Mouse (Mus musculus) stomach, embryonic 15.5 days (tissue): Measurements from ENCODE around the gene Syt7. TPM values are rescaled to one million over a fixed set of nuclear protein-coding genes. Genes with fewer than 3 reads are reported as not detected.

Source experiments
- ATAC-seq: fragments of 200-750 bp; cut with Nextera tagmentation; 2 replicates; pipeline ENCODE4 v1.8.0; 2017; ENCODE audit warnings: low read depth, moderate number of reproducible peaks, moderate TSS enrichment; ENCODE audit not compliant: insufficient read depth, low FRiP score
- H3K27ac ChIP-seq: fragments of 300-500 bp; sonication (generic); 2 replicates; pipeline ENCODE4 v1.5.1; 2015; ENCODE audit warnings: mild to moderate bottlenecking, inconsistent platforms
- H3K27me3 ChIP-seq: fragments of 300-500 bp; sonication (generic); replicated peaks from 2 replicates; pipeline ENCODE4 v1.6.1; 2015; ENCODE audit warnings: inconsistent platforms
- H3K36me3 ChIP-seq: fragments of 300-500 bp; sonication (generic); 2 replicates; pipeline ENCODE4 v1.6.1; 2015; ENCODE audit warnings: inconsistent platforms
- H3K4me1 ChIP-seq: fragments of 300-500 bp; sonication (generic); 2 replicates; pipeline ENCODE4 v1.6.1; 2015; ENCODE audit warnings: inconsistent platforms
- H3K4me2 ChIP-seq: fragments of 300-500 bp; sonication (generic); 2 replicates; pipeline ENCODE4 v1.6.1; 2015; ENCODE audit warnings: mild to moderate bottlenecking, inconsistent platforms
- H3K4me3 ChIP-seq: fragments of 300-500 bp; sonication (generic); replicated peaks from 2 replicates; pipeline ENCODE4 v1.5.1; 2015; ENCODE audit warnings: inconsistent platforms
- H3K9ac ChIP-seq: fragments of 300-500 bp; sonication (generic); 2 replicates; pipeline ENCODE4 v1.6.1; 2015; ENCODE audit warnings: inconsistent platforms
- H3K9me3 ChIP-seq: fragments of 300-500 bp; sonication (generic); 2 replicates; pipeline ENCODE4 v1.6.1; 2016; ENCODE audit warnings: inconsistent platforms
- WGBS: fragments of 180-500 bp; shearing (Covaris S2); methylation state at CpG from one replicate; pipeline ENCODE4 v1.1.7; 2015; 5-methylcytosine and 5-hydroxymethylcytosine counted together
- polyA plus RNA-seq: library from polyadenylated mRNA; unstranded; fragments of >200 nt; fragmentation: Nextera tagmentation; extraction: Ambion mirVana; gene quantifications from 2 replicates; pipeline ENCODE4 v1.2.1, GENCODE M21; 2015

The Syt7 gene
- polyA plus RNA-seq, 1 experiment from 2014 or later, result 2.6 TPM

DNA sequence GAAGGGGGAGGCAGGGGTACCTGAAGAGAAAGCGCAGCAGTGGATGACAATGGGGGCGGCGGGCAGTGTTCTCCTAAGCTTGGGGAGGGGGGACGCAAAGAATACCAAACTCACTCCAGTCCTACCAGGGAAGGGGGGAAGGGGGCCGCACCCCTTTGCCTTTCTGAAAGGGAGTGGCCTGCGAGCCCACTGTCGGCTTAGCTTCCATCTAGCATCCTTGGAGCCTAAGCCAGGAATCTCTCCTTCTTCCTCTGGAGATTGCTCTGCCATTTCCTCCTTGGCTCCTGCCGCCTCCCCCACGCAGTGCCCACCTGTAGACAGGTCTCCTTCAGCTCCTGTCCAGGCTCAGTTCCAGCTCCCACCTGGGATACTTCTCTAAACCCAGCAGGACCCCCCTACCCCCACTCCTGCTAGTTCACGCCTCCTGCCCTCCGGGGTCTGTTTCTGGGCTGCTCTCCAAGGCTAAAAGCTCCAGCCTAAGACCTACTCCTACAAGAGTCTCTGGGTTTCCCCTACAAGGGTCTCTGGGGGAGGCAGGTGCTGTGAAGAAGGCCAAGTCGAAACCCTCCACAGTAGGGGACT, 1.3 kb downstream of the Syt7 start:
- H3K4me1 ChIP-seq, result peaks cover 12% of the 10 kb centered on the region
- ATAC-seq, result no peak
- H3K27me3 ChIP-seq, result peaks cover 27% of the 10 kb centered on the region
- H3K27ac ChIP-seq, result no peak overlapping the region
- no peak overlapping the region for H3K9ac ChIP-seq
- peak overlapping the region; percentile 94 for H3K4me2 ChIP-seq
- 19% methylated on average over 12 of the region's 12 CpGs for WGBS
- no peaks in the 10 kb centered on the region for H3K36me3 ChIP-seq
- H3K4me3 ChIP-seq, result peak overlapping the region; percentile 58
- H3K9me3 ChIP-seq, result no peaks in the 10 kb centered on the region

DNA sequence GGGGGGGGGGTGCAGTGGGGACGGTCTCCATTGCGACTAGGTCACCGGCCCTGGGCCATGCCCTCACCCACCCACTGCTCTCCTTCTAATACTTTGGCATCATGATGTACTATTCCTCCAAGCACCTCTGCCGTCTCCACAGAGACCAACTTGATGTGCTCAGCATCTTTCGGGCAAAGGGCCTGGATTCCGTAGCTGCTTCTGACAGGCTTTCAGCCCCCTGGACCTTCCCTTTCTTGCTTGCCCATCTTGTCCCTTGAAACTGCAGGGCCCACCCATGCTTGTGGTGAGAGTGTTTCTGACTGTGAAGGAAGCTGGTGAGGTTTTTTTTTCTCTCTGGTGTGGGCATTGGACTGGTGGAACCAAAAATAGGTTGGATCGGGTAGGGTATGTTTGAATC, 2.1 kb downstream of the Syt7 start:
- WGBS, result 84% methylated on average over 7 of the region's 7 CpGs
- H3K9ac ChIP-seq, result no peak overlapping the region
- ATAC-seq, result no peak
- H3K4me2 ChIP-seq, result no peak overlapping the region
- H3K4me3 ChIP-seq, result no peak overlapping the region
- peaks cover 27% of the 10 kb centered on the region for H3K27me3 ChIP-seq
- H3K27ac ChIP-seq, result no peak overlapping the region
- H3K36me3 ChIP-seq, result no peaks in the 10 kb centered on the region
- H3K4me1 ChIP-seq, result peaks cover 12% of the 10 kb centered on the region
- H3K9me3 ChIP-seq, result no peaks in the 10 kb centered on the region

DNA sequence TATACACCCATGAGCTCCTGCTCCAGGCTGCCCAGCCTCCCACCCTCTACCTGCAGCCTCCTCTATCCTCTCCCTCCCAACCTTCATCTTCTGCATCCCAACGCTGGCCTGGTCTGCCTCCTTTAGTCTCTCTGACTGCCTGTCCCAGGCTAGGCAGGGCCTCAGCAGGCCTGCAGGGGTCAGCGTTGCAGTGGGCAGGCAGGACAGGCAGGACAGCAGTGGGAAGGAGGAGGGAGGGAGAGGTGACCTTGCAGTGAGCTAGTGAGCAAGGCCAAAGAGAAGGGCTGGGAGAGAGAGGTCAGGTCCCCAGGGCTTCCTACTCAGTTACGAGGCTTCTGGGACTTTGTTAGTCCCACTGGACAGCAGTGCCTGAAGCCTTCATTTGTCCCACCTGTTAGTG, 3.1 kb downstream of the Syt7 start:
- H3K4me2 ChIP-seq, result no peak overlapping the region

GRCm38 (mm10) chr19:10393471-10393870, 4.6 kb downstream of the Syt7 start:
- H3K4me3 ChIP-seq, result no peak overlapping the region
- no peak overlapping the region for H3K27ac ChIP-seq
- ATAC-seq, result no peak
- 95% methylated on average over 6 of the region's 6 CpGs for WGBS
- H3K4me2 ChIP-seq, result no peak overlapping the region
- H3K27me3 ChIP-seq, result peaks cover 22% of the 10 kb centered on the region
- no peak overlapping the region for H3K9ac ChIP-seq
- no peaks in the 10 kb centered on the region for H3K36me3 ChIP-seq
- no peaks in the 10 kb centered on the region for H3K9me3 ChIP-seq
- H3K4me1 ChIP-seq, result peaks cover 12% of the 10 kb centered on the region

More for the DNA sequence above, 3.1 kb downstream of the Syt7 start:
- H3K9me3 ChIP-seq, result no peaks in the 10 kb centered on the region
- WGBS, result 28% methylated on average over 3 of the region's 3 CpGs
- H3K27ac ChIP-seq, result no peak overlapping the region
- peaks cover 12% of the 10 kb centered on the region for H3K4me1 ChIP-seq
- H3K4me3 ChIP-seq, result no peak overlapping the region
- no peak overlapping the region for H3K9ac ChIP-seq
- H3K27me3 ChIP-seq, result peaks cover 27% of the 10 kb centered on the region
- no peak for ATAC-seq
- no peaks in the 10 kb centered on the region for H3K36me3 ChIP-seq

DNA sequence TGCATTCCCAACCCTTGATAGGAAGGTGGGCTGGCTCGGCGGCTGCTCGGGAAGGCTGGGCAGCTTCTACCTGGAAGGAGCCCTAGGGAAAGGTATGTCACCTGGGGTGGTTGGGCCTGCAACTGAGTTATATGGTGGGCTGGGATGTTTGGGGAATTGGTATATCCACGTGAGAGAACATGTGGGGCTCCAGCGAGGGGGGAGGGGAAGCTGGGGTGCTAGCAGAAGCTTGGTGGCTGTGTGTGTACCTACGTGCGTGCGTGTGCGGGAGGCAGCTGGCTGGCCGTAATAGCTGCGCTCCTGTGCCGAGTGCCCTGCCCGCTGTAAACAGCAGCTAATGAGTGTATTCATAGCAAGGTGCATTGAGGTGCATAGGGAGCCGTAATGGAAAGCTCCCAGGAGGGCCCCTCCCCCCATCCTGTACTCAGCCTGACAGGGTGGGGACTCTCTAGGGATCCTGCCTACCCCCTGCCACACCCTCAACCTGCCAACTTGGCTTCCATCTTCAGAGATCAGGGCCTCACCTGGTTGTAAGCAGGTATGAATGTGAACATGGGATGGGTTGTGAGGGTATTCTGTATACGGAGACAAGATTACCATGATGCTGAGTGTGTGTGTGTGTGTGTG, 5.1 kb downstream of the Syt7 start:
- Histone ChIP-seq H3K4me3 (no peak overlapping the region), H3K36me3 (no peaks in the 10 kb centered on the region), H3K27me3 (peaks cover 22% of the 10 kb centered on the region), H3K4me1 (peaks cover 12% of the 10 kb centered on the region), H3K9me3 (no peaks in the 10 kb centered on the region), H3K9ac (no peak overlapping the region), H3K4me2 (no peak overlapping the region), H3K27ac (no peak overlapping the region)
- 67% methylated on average over 15 of the region's 15 CpGs for WGBS
- no peak for ATAC-seq

GRCm38 (mm10) chr19:10395174-10395573, 6.3 kb downstream of the Syt7 start:
- no peak for ATAC-seq
- H3K9me3 ChIP-seq, result no peaks in the 10 kb centered on the region
- H3K27me3 ChIP-seq, result peaks cover 13% of the 10 kb centered on the region
- H3K36me3 ChIP-seq, result no peaks in the 10 kb centered on the region
- H3K4me3 ChIP-seq, result no peak overlapping the region
- H3K4me1 ChIP-seq, result peaks cover 5% of the 10 kb centered on the region; the same call in 1 of the 2 replicates
- no peak overlapping the region for H3K27ac ChIP-seq
- WGBS, result 39% methylated on average over 8 of the region's 8 CpGs
- no peak overlapping the region for H3K9ac ChIP-seq
- no peak overlapping the region for H3K4me2 ChIP-seq

GRCm38 (mm10) chr19:10396962-10397361, 8.1 kb downstream of the Syt7 start:
- no peak overlapping the region for H3K27ac ChIP-seq
- H3K36me3 ChIP-seq, result no peaks in the 10 kb centered on the region
- H3K9me3 ChIP-seq, result no peaks in the 10 kb centered on the region
- no peak overlapping the region for H3K4me2 ChIP-seq
- H3K4me1 ChIP-seq, result 0 out of 2 replicates have a peak, but pooled peaks cover 3% of the 10 kb centered on the region
- WGBS, result 73% methylated on average over 2 of the region's 2 CpGs
- no peak for ATAC-seq
- 0 out of 2 replicates have a peak, but pooled peaks cover under 1% of the 10 kb centered on the region for H3K27me3 ChIP-seq
- H3K4me3 ChIP-seq, result no peak overlapping the region
- H3K9ac ChIP-seq, result no peak overlapping the region

GRCm38 (mm10) chr19:10397479-10398153, 8.7 kb downstream of the Syt7 start:
- Histone ChIP-seq H3K27ac (no peak overlapping the region), H3K4me1 (0 out of 2 replicates have a peak, but pooled peaks cover 3% of the 10 kb centered on the region), H3K4me3 (no peak overlapping the region), H3K4me2 (no peak overlapping the region), H3K9ac (no peak overlapping the region), H3K36me3 (no peaks in the 10 kb centered on the region), H3K27me3 (no peaks in the 10 kb centered on the region), H3K9me3 (no peaks in the 10 kb centered on the region)
- 56% methylated on average over 8 of the region's 8 CpGs for WGBS
- no peak for ATAC-seq

GRCm38 (mm10) chr19:10398296-10398695, 9.4 kb downstream of the Syt7 start:
- H3K27me3 ChIP-seq, result no peaks in the 10 kb centered on the region
- H3K4me1 ChIP-seq, result 0 out of 2 replicates have a peak, but pooled peaks cover 3% of the 10 kb centered on the region
- 51% methylated on average over 6 of the region's 6 CpGs for WGBS
- H3K27ac ChIP-seq, result no peak overlapping the region
- H3K4me3 ChIP-seq, result no peak overlapping the region
- H3K36me3 ChIP-seq, result no peaks in the 10 kb centered on the region
- no peak for ATAC-seq
- no peak overlapping the region for H3K9ac ChIP-seq
- H3K4me2 ChIP-seq, result no peak overlapping the region
- no peaks in the 10 kb centered on the region for H3K9me3 ChIP-seq

DNA sequence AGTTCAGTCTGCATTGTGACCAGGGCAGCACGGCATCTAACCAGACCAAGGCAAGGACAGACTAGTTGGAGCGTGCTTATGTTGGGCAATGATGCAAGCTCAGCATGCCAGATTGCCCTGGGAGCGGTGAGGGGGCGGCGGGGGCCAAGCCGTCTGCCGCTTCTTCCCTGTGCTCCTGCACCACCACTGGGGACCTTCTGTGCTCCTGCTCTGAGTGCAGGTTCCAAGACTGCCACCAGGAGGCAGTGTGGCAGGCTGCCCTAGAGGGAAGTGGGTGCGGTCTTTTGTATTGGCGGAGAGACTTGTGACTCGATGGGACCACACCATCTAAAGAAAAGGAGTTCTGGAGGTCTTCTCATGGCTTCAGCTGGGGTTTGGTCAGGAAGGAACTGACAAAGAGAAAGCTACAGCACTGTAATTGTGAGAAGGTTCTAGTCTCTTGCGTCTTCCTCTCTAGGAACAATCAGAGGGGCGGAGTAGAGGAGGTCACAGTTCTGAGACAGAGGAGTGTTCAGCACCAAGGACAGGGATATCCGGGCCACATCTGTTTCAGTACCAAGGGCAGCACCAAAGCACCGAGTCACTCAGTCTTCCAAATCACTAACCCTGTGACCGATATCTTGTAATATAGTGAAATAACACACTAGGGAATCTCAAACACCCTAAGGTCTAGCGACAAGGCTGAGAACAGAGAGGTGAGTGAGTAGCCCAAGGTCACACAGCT, 14.0 kb downstream of the Syt7 start:
- Histone ChIP-seq H3K9me3 (no peaks in the 10 kb centered on the region), H3K4me1 (no peaks in the 10 kb centered on the region), H3K9ac (no peak overlapping the region), H3K4me2 (no peak overlapping the region), H3K27me3 (no peaks in the 10 kb centered on the region), H3K27ac (no peak overlapping the region), H3K36me3 (no peaks in the 10 kb centered on the region), H3K4me3 (no peak overlapping the region)
- ATAC-seq, result peak; percentile 39; the same call in 1 of the 2 replicates
- WGBS, result 21% methylated on average over 16 of the region's 16 CpGs

DNA sequence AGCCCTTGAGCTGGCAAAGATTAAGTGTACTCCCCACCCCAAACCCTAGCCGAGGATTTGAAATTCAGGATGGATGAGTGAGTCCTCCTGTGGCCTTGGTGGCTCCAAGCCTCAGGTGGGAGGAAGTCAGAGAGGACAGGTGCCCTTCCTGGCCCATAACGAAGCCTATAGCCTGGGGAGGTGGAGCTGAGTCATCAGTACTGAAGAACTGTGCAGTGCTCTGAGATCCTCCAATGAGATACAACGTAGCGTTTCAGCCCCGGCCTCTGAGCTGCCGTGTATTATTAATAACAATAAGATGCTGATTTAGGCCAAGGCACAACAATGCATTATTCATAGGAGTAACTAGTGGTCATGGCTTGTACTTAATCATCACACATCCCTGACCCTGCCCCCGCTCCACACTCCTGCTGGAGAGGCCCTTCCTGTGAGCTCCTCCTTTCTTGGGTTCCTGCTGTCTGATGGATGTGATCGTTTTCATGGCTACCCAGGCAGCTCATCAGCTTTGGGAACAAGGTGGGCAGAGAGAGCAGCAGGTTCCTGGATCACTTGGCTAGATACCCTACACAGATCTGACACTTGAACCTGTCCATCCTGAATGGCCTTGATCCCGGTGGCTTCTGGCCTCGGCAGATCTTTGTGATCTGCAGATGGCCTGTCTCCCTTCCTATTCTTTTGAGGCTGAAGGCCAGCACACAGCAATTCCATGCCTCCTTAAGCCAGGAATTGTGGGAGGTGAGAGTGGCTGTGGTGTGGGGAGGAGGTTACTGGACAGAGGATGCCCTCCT, 14.9 kb downstream of the Syt7 start:
- WGBS, result 77% methylated on average over 10 of the region's 10 CpGs
- Histone ChIP-seq H3K4me1 (no peaks in the 10 kb centered on the region), H3K9ac (no peak overlapping the region), H3K36me3 (no peaks in the 10 kb centered on the region), H3K4me2 (no peak overlapping the region), H3K27me3 (no peaks in the 10 kb centered on the region), H3K4me3 (no peak overlapping the region), H3K9me3 (no peaks in the 10 kb centered on the region), H3K27ac (no peak overlapping the region)
- ATAC-seq, result no peak
